Comparison of ENCODE assay signal across 8 mouse cellular contexts in genomic region chr19:6240725-6241124, GRCm38 (mm10). TPM values are rescaled to one million over a fixed set of nuclear protein-coding genes. Genes with fewer than 3 reads are reported as not detected.
DNase-seq lines count a peak whose midpoint lies in the region; ATAC-seq and TF ChIP-seq lines count a peak whose summit lies in the region.

No protein-coding gene starts in this region.

- H3K4me1 ChIP-seq in heart, adult 2 months (ENCODE audit: control insufficient read depth, insufficient read depth, low read length) = peaks cover 3% of the 10 kb centered on the region
- peaks cover 5% of the 10 kb centered on the region for H3K4me1 ChIP-seq in ES-Bruce4 (ENCODE audit: control insufficient read depth, insufficient read depth, low read length)
- H3K4me1 ChIP-seq in forebrain, embryonic 15.5 days = peaks cover 23% of the 10 kb centered on the region
- peaks cover 41% of the 10 kb centered on the region for H3K4me1 ChIP-seq in liver, embryonic 16.5 days (ENCODE audit: control insufficient read depth, low read depth, low read length)

- no peak for DNase-seq in heart, adult 2 months
- DNase-seq in heart, postnatal 25 days (ENCODE audit: low spot score) = no peak
- DNase-seq in ovary, postnatal 10 days (ENCODE audit: low spot score) = no peak
- no peak for DNase-seq in adrenal gland, postnatal 14 days
- DNase-seq in yolk sac, embryonic 10.5 days (ENCODE audit: low spot score) = no peak

- intact Hi-C loops in heart, adult 2 months (cut with DNase I) = no loop called here
- intact Hi-C loops in heart, postnatal 25 days (cut with DNase I) = no loop called here

- no peak for TF ChIP-seq CTCF in heart, adult 2 months (IDR thresholded peaks at IDR 0.05)
- no peak for TF ChIP-seq CTCF in ES-Bruce4 (IDR thresholded peaks at IDR 0.05; ENCODE audit: low read depth, low read length)

- H3K4me3 ChIP-seq in heart, adult 2 months = peak overlapping the region; percentile 42
- H3K4me3 ChIP-seq in ES-Bruce4 (ENCODE audit: low read depth, low read length) = 0 out of 2 replicates have a peak overlapping the region, but pooled peaks have one; percentile 21
- peak overlapping the region; percentile 85 for H3K4me3 ChIP-seq in forebrain, embryonic 15.5 days
- peak overlapping the region; percentile 37 for H3K4me3 ChIP-seq in liver, embryonic 16.5 days (ENCODE audit: low read depth, low read length)

- peak overlapping the region; percentile 83; the same call in 1 of the 2 replicates for H3K4me2 ChIP-seq in forebrain, embryonic 15.5 days (replicated peaks)
- peak overlapping the region; percentile 53 for H3K4me2 ChIP-seq in liver, embryonic 16.5 days (ENCODE audit: low read depth, low read length)

- H3K9ac ChIP-seq in heart, adult 2 months (ENCODE audit: low read depth, low read length) = no peak overlapping the region
- peak overlapping the region; percentile 53 for H3K9ac ChIP-seq in ES-Bruce4 (ENCODE audit: low read depth, poor library complexity, severe bottlenecking)
- no peak overlapping the region for H3K9ac ChIP-seq in forebrain, embryonic 15.5 days (replicated peaks)
- H3K9ac ChIP-seq in liver, embryonic 16.5 days (ENCODE audit: low read depth, low read length) = peak overlapping the region; percentile 25; the same call in 1 of the 2 replicates

- no peak for TF ChIP-seq POLR2A in heart, adult 2 months (IDR thresholded peaks at IDR 0.05; ENCODE audit: insufficient read depth, low read depth, low read length)
- no peak for TF ChIP-seq POLR2A in ES-Bruce4 (IDR thresholded peaks at IDR 0.05; ENCODE audit: insufficient read depth, low read length)

- peak overlapping the region; percentile 75 for H3K27ac ChIP-seq in heart, adult 2 months
- H3K27ac ChIP-seq in ES-Bruce4 (ENCODE audit: insufficient read depth, low read length) = peak overlapping the region; percentile 90
- H3K27ac ChIP-seq in forebrain, embryonic 15.5 days (replicated peaks) = peak overlapping the region; percentile 73
- H3K27ac ChIP-seq in liver, embryonic 16.5 days (ENCODE audit: low read length) = peak overlapping the region; percentile 85

- no peak for ATAC-seq in forebrain, embryonic 15.5 days (replicated peaks)
- ATAC-seq in liver, embryonic 16.5 days (ENCODE audit: low read depth) = no peak

- H3K36me3 ChIP-seq in heart, adult 2 months (ENCODE audit: control insufficient read depth, insufficient read depth, low read length) = no peaks in the 10 kb centered on the region
- no peaks in the 10 kb centered on the region; the same call in 1 of the 2 replicates for H3K36me3 ChIP-seq in ES-Bruce4 (ENCODE audit: control insufficient read depth, insufficient read depth, low read length, poor library complexity, severe bottlenecking)
- peaks cover 12% of the 10 kb centered on the region; the same call in 1 of the 2 replicates for H3K36me3 ChIP-seq in forebrain, embryonic 15.5 days
- H3K36me3 ChIP-seq in liver, embryonic 16.5 days (ENCODE audit: control insufficient read depth, insufficient read depth) = peaks cover 4% of the 10 kb centered on the region

- 35% methylated on average over 5 of the region's 5 CpGs for WGBS in heart, adult 2 months
- WGBS in forebrain, embryonic 15.5 days = 36% methylated on average over 5 of the region's 5 CpGs
- 28% methylated on average over 5 of the region's 5 CpGs for WGBS in liver, embryonic 16.5 days (ENCODE audit: insufficient replicate concordance)

- no peaks in the 10 kb centered on the region for H3K27me3 ChIP-seq in heart, adult 2 months (ENCODE audit: control insufficient read depth, insufficient read depth, low read length)
- H3K27me3 ChIP-seq in ES-Bruce4 (ENCODE audit: control insufficient read depth, insufficient read depth, low read length, poor library complexity, severe bottlenecking) = no peaks in the 10 kb centered on the region
- no peaks in the 10 kb centered on the region for H3K27me3 ChIP-seq in forebrain, embryonic 15.5 days
- no peaks in the 10 kb centered on the region for H3K27me3 ChIP-seq in liver, embryonic 16.5 days (ENCODE audit: control insufficient read depth, insufficient read depth, low read depth, low read length)

- no peak for TF ChIP-seq EP300 in heart, adult 2 months (IDR thresholded peaks at IDR 0.05; ENCODE audit: insufficient read depth, low read depth, low read length)
- no peak for TF ChIP-seq EP300 in ES-Bruce4 (IDR thresholded peaks at IDR 0.05; ENCODE audit: insufficient read depth, low read depth, low read length)

- no peaks in the 10 kb centered on the region for H3K9me3 ChIP-seq in ES-Bruce4 (replicated peaks; ENCODE audit: control insufficient read depth, insufficient read depth, low read length, poor library complexity, severe bottlenecking)
- no peaks in the 10 kb centered on the region for H3K9me3 ChIP-seq in forebrain, embryonic 15.5 days
- no peaks in the 10 kb centered on the region for H3K9me3 ChIP-seq in liver, embryonic 16.5 days (replicated peaks; ENCODE audit: control insufficient read depth, low read length)

- H3K79me2 ChIP-seq in heart, adult 2 months (replicated peaks; ENCODE audit: control insufficient read depth, insufficient read depth, low read length) = no peaks in the 10 kb centered on the region

RNA-seq across cellular contexts. Expression of gene Atg2a, which starts 0.7 kb away (rescaled TPM):
- 10 to 100 TPM; 20.5 to 24.5 TPM for total RNA-seq in heart, adult 2 months (2021)
- polyA plus RNA-seq in heart, adult 2 months (2012; rRNA removed) = 26.3 and 26.7 TPM in 2 replicates
- total RNA-seq in heart, postnatal 25 days (2021) = 10 to 100 TPM; 22.0 to 22.2 TPM
- 10.9 and 11.1 TPM in 2 replicates for polyA plus RNA-seq in ES-Bruce4 (2011; ENCODE audit: insufficient read depth, insufficient read length, low read depth, missing spikeins)
- 9.7 and 10.1 TPM in 2 replicates for polyA plus RNA-seq in forebrain, embryonic 15.5 days (2015; fragmentation: Nextera tagmentation; extraction: Ambion mirVana)
- polyA plus RNA-seq in liver, embryonic 16.5 days (2015; fragmentation: Nextera tagmentation; extraction: Ambion mirVana) = 4.9 and 6.1 TPM in 2 replicates
- 27.5 and 30.6 TPM in 2 replicates for total RNA-seq in adrenal gland, postnatal 14 days (2021)

RNA-seq across cellular contexts. Expression of gene Ppp2r5b, which starts 5.1 kb away (rescaled TPM):
- 10 to 100 TPM; 34.8 to 35.1 TPM for total RNA-seq in heart, adult 2 months (2021)
- polyA plus RNA-seq in heart, adult 2 months (2012; rRNA removed) = 36.8 and 40.6 TPM in 2 replicates
- 10 to 100 TPM; 33.6 to 38.0 TPM for total RNA-seq in heart, postnatal 25 days (2021)
- polyA plus RNA-seq in ES-Bruce4 (2011; ENCODE audit: insufficient read depth, insufficient read length, low read depth, missing spikeins) = 12.2 and 17.1 TPM in 2 replicates
- polyA plus RNA-seq in forebrain, embryonic 15.5 days (2015; fragmentation: Nextera tagmentation; extraction: Ambion mirVana) = 95.5 and 98.5 TPM in 2 replicates
- 3.5 and 3.7 TPM in 2 replicates for polyA plus RNA-seq in liver, embryonic 16.5 days (2015; fragmentation: Nextera tagmentation; extraction: Ambion mirVana)
- 64.8 and 67.0 TPM in 2 replicates for total RNA-seq in adrenal gland, postnatal 14 days (2021)

RNA-seq across cellular contexts. Expression of gene Gpha2, which starts 14.5 kb away (rescaled TPM):
- total RNA-seq in heart, adult 2 months (2021) = not detected
- polyA plus RNA-seq in heart, adult 2 months (2012; rRNA removed) = 0.27 TPM in 1 of 2 replicates, not detected in the other
- not detected for total RNA-seq in heart, postnatal 25 days (2021)
- 1.0 TPM in 1 of 2 replicates, not detected in the other for polyA plus RNA-seq in ES-Bruce4 (2011; ENCODE audit: insufficient read depth, insufficient read length, low read depth, missing spikeins)
- polyA plus RNA-seq in forebrain, embryonic 15.5 days (2015; fragmentation: Nextera tagmentation; extraction: Ambion mirVana) = not detected in 2 replicates
- polyA plus RNA-seq in liver, embryonic 16.5 days (2015; fragmentation: Nextera tagmentation; extraction: Ambion mirVana) = not detected in 2 replicates
- total RNA-seq in adrenal gland, postnatal 14 days (2021) = 19.6 and 20.2 TPM in 2 replicates

RNA-seq across cellular contexts. Expression of gene Ehd1, which starts 35.8 kb away (rescaled TPM):
- 100 to 1,000 TPM in 1 of 2 experiments, 10 to 100 TPM in 1; 98.0 to 120 TPM for total RNA-seq in heart, adult 2 months (2021)
- polyA plus RNA-seq in heart, adult 2 months (2012; rRNA removed) = 111 and 142 TPM in 2 replicates
- 100 to 1,000 TPM; 119 to 139 TPM for total RNA-seq in heart, postnatal 25 days (2021)
- 81.0 and 81.6 TPM in 2 replicates for polyA plus RNA-seq in ES-Bruce4 (2011; ENCODE audit: insufficient read depth, insufficient read length, low read depth, missing spikeins)
- 88.1 TPM in 2 replicates for polyA plus RNA-seq in forebrain, embryonic 15.5 days (2015; fragmentation: Nextera tagmentation; extraction: Ambion mirVana)
- polyA plus RNA-seq in liver, embryonic 16.5 days (2015; fragmentation: Nextera tagmentation; extraction: Ambion mirVana) = 62.1 and 68.6 TPM in 2 replicates
- total RNA-seq in adrenal gland, postnatal 14 days (2021) = 116 and 118 TPM in 2 replicates

RNA-seq across cellular contexts. Expression of gene Majin, which starts 56.5 kb away (rescaled TPM):
- total RNA-seq in heart, adult 2 months (2021) = not detected
- 0.20 and 0.23 TPM in 2 replicates for polyA plus RNA-seq in heart, adult 2 months (2012; rRNA removed)
- total RNA-seq in heart, postnatal 25 days (2021) = not detected
- polyA plus RNA-seq in ES-Bruce4 (2011; ENCODE audit: insufficient read depth, insufficient read length, low read depth, missing spikeins) = not detected in 2 replicates
- not detected in 2 replicates for polyA plus RNA-seq in forebrain, embryonic 15.5 days (2015; fragmentation: Nextera tagmentation; extraction: Ambion mirVana)
- not detected in 2 replicates for polyA plus RNA-seq in liver, embryonic 16.5 days (2015; fragmentation: Nextera tagmentation; extraction: Ambion mirVana)
- 1.0 and 1.2 TPM in 2 replicates for total RNA-seq in adrenal gland, postnatal 14 days (2021)

Comparison
In these comparisons a context has a peak if more than half of its experiments do, and no peak if none do; other contexts are left out.
1. H3K4me3 ChIP-seq: peak in every context shown above with its lines; median percentile 85 in forebrain, embryonic 15.5 days; 42 in heart, adult 2 months; 37 in liver, embryonic 16.5 days; 21 in ES-Bruce4.
2. H3K9ac ChIP-seq: peak in ES-Bruce4 (single experiment) and liver, embryonic 16.5 days (single experiment); none in heart, adult 2 months (single experiment) and forebrain, embryonic 15.5 days (single experiment).
3. Peak in every context shown above with its lines, with median percentiles within 50 percentile points of each other: H3K27ac ChIP-seq.